Mouse (Mus musculus): ENCODE data around the gene Kctd2. TPM values are rescaled to one million over a fixed set of nuclear protein-coding genes. Genes with fewer than 3 reads are reported as not detected.
A peak's percentile ranks its signal among the peaks of the same experiment; 100 is the strongest.
"Not testable (repeated sequence)": the region's sequence is repeated elsewhere in the genome, so short reads cannot be mapped to it uniquely, and the experiment has no call there.

Gene Kctd2
- polyA plus RNA-seq, 1 experiment from 2014 or later = 20.1 TPM

DNA sequence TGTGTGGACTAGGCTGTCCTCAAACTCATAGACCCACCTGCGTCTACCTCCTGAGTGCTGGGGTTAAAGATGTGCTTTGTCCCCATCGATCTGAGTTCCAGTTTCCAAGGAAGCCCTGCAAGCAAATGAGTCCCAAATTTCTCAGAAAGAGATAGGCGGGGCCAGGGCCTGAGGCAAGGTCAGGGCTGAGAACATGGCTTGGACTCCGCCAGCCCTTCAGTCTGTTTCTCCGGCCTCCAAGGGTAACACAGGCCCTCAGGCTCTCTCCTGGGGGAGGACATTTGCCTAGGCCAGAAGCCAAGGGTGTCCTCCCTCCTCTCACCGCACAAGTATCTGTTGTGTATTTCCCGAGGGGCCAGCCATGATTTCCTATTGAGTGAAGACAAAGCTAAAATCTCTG is 52.3 kb downstream of the Kctd2 start:
- 85% methylated on average over 7 of the region's 7 CpGs for WGBS
- Histone ChIP-seq H3K36me3 (ENCODE audit: control insufficient read depth, insufficient read depth, low read length) (no peaks in the 10 kb centered on the region), H3K4me3 (ENCODE audit: low read depth, low read length) (no peak overlapping the region), H3K9me3 (replicated peaks; ENCODE audit: control insufficient read depth, low read length, poor library complexity, severe bottlenecking) (no peaks in the 10 kb centered on the region), H3K27ac (ENCODE audit: low read length) (no peak overlapping the region), H3K9ac (ENCODE audit: low read depth, low read length) (no peak overlapping the region), H3K4me1 (ENCODE audit: control insufficient read depth, insufficient read depth, low read length) (peaks cover 24% of the 10 kb centered on the region), H3K4me2 (ENCODE audit: low read length) (no peak overlapping the region), H3K27me3 (ENCODE audit: control insufficient read depth, insufficient read depth, low read depth, low read length) (no peaks in the 10 kb centered on the region)
- no peak for ATAC-seq

GRCm38 (mm10) chr11:115473626-115474275 is 53.8 kb downstream of the Kctd2 start:
- H3K9me3 ChIP-seq (replicated peaks; ENCODE audit: control insufficient read depth, low read length, poor library complexity, severe bottlenecking) = no peaks in the 10 kb centered on the region
- no peak overlapping the region for H3K9ac ChIP-seq (ENCODE audit: low read depth, low read length)
- H3K4me1 ChIP-seq (ENCODE audit: control insufficient read depth, insufficient read depth, low read length) = peaks cover 27% of the 10 kb centered on the region
- no peaks in the 10 kb centered on the region for H3K27me3 ChIP-seq (ENCODE audit: control insufficient read depth, insufficient read depth, low read depth, low read length)
- H3K27ac ChIP-seq (ENCODE audit: low read length) = no peak overlapping the region
- no peak; the same call in 1 of the 2 replicates for ATAC-seq
- no peak overlapping the region for H3K4me2 ChIP-seq (ENCODE audit: low read length)
- H3K36me3 ChIP-seq (ENCODE audit: control insufficient read depth, insufficient read depth, low read length) = no peaks in the 10 kb centered on the region
- no peak overlapping the region for H3K4me3 ChIP-seq (ENCODE audit: low read depth, low read length)
- 25% methylated on average over 15 of the region's 15 CpGs for WGBS

DNA sequence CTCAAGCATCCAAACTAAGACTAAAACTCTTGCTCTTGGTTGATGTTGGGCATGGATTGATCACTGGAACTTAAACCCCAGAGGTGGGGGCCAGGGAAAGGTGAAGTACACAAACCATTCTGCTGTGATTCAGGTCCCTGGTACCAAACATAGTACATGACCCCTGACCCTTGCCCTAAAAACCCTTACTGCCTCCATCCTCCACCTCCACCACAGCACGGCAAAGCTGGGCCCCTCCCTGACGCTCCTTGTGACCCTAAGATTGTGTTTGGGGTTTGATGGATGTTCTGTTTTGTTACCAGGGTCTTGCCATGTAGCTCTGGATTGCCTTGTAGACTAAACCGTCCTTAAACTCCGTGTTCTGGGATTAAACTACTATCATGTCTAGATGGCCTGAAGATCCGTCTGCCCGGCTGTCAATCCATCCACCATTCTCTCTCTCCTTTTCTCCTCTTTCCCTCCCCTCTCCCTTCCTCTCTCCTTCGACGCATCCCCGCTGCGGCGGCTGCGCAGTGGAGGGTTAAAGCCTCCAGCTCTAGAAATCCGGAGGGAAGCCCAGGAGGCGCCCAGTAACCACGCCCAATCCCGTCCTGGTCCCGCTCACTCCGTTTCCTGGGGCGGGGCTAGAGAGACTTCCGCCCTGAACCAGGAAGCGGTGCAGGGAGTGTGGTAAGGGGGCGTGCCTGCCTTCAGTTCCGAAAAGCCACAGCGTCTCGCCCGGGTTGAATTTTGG is 55.3 kb downstream of the Kctd2 start, which contains the start of gene Armc7:
TSS of gene Armc7 (plus strand) at position 643 of the 733 bp plus-strand sequence.
- Histone ChIP-seq H3K4me1 (ENCODE audit: control insufficient read depth, insufficient read depth, low read length) (peaks cover 27% of the 10 kb centered on the region), H3K27ac (ENCODE audit: low read length) (peak within 1 kb of the TSS; percentile 82), H3K9me3 (replicated peaks; ENCODE audit: control insufficient read depth, low read length, poor library complexity, severe bottlenecking) (no peaks in the 10 kb centered on the region), H3K9ac (ENCODE audit: low read depth, low read length) (peak within 1 kb of the TSS; percentile 75), H3K4me3 (ENCODE audit: low read depth, low read length) (peak within 1 kb of the TSS; percentile 93), H3K4me2 (ENCODE audit: low read length) (peak within 1 kb of the TSS; percentile 96), H3K27me3 (ENCODE audit: control insufficient read depth, insufficient read depth, low read depth, low read length) (no peaks in the 10 kb centered on the region), H3K36me3 (ENCODE audit: control insufficient read depth, insufficient read depth, low read length) (no peaks in the 10 kb centered on the region)
- 2% methylated on average over 26 of the region's 26 CpGs for WGBS
- peak; percentile 97 for ATAC-seq

- ATAC-seq = peak; percentile 49
- Histone ChIP-seq H3K9me3 (replicated peaks; ENCODE audit: control insufficient read depth, low read length, poor library complexity, severe bottlenecking) (no peaks in the 10 kb centered on the region), H3K4me2 (ENCODE audit: low read length) (peak overlapping the region; percentile 96), H3K27ac (ENCODE audit: low read length) (peak overlapping the region; percentile 82), H3K4me1 (ENCODE audit: control insufficient read depth, insufficient read depth, low read length) (peaks cover 27% of the 10 kb centered on the region), H3K9ac (ENCODE audit: low read depth, low read length) (peak overlapping the region; percentile 75), H3K4me3 (ENCODE audit: low read depth, low read length) (peak overlapping the region; percentile 93), H3K36me3 (ENCODE audit: control insufficient read depth, insufficient read depth, low read length) (no peaks in the 10 kb centered on the region), H3K27me3 (ENCODE audit: control insufficient read depth, insufficient read depth, low read depth, low read length) (no peaks in the 10 kb centered on the region)
- WGBS = 4% methylated on average over 28 of the region's 28 CpGs
These were observed 55.9 kb downstream of the Kctd2 start for GRCm38 (mm10) chr11:115475758-115476237.

GRCm38 (mm10) chr11:115476630-115477029 is 56.7 kb downstream of the Kctd2 start:
- not testable (repeated sequence) for H3K9me3 ChIP-seq (replicated peaks; ENCODE audit: control insufficient read depth, low read length, poor library complexity, severe bottlenecking); H3K27ac ChIP-seq (ENCODE audit: low read length); ATAC-seq; H3K27me3 ChIP-seq (ENCODE audit: control insufficient read depth, insufficient read depth, low read depth, low read length); H3K4me3 ChIP-seq (ENCODE audit: low read depth, low read length); H3K36me3 ChIP-seq (ENCODE audit: control insufficient read depth, insufficient read depth, low read length)
- peaks cover 27% of the 10 kb centered on the region for H3K4me1 ChIP-seq (ENCODE audit: control insufficient read depth, insufficient read depth, low read length)
- 83% methylated on average over 4 of the region's 4 CpGs for WGBS
- peak overlapping the region; percentile 96 for H3K4me2 ChIP-seq (ENCODE audit: low read length)
- H3K9ac ChIP-seq (ENCODE audit: low read depth, low read length) = 0 out of 2 replicates have a peak overlapping the region, but pooled peaks have one; percentile 75

GRCm38 (mm10) chr11:115477388-115477787 is 57.5 kb downstream of the Kctd2 start:
- not testable (repeated sequence) for ATAC-seq; H3K4me3 ChIP-seq (ENCODE audit: low read depth, low read length); H3K36me3 ChIP-seq (ENCODE audit: control insufficient read depth, insufficient read depth, low read length); H3K9me3 ChIP-seq (replicated peaks; ENCODE audit: control insufficient read depth, low read length, poor library complexity, severe bottlenecking); H3K27me3 ChIP-seq (ENCODE audit: control insufficient read depth, insufficient read depth, low read depth, low read length); H3K27ac ChIP-seq (ENCODE audit: low read length)
- H3K4me2 ChIP-seq (ENCODE audit: low read length) = peak overlapping the region; percentile 96; the same call in 1 of the 2 replicates
- H3K9ac ChIP-seq (ENCODE audit: low read depth, low read length) = 0 out of 2 replicates have a peak overlapping the region, but pooled peaks have one; percentile 31
- 87% methylated on average over 7 of the region's 7 CpGs for WGBS
- peaks cover 27% of the 10 kb centered on the region for H3K4me1 ChIP-seq (ENCODE audit: control insufficient read depth, insufficient read depth, low read length)

DNA sequence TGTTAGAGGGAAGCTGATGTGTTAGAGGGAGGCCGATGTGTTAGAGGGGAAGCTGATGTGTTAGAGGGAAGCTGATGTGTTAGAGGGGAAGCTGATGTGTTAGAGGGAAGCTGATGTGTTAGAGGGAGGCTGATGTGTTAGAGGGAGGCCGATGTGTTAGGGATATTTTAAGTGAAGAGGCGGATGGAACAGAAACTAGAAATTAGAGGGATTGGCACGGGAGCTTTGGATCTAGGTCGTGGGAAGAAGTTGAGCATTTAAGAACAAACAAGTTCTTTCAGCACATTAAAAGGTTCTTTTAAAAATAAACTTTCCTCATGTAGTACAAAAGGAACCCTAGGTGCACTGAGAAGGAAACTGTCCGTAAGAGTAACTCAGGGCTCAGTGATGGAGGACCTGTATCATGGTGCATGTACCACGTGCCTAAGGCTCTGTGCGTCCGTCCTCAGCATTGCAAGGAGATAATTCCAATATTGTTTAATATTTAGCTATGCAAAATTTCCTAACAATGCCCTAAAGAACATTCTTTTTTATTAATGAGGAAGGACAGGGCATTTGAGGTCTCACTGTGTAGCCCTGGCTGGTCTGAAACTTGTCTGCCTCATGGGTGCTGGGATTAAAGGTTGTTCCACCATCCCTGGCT is 58.5 kb downstream of the Kctd2 start:
- H3K36me3 ChIP-seq (ENCODE audit: control insufficient read depth, insufficient read depth, low read length) = no peaks in the 10 kb centered on the region
- no peak overlapping the region for H3K27ac ChIP-seq (ENCODE audit: low read length)
- no peak overlapping the region for H3K4me3 ChIP-seq (ENCODE audit: low read depth, low read length)
- H3K27me3 ChIP-seq (ENCODE audit: control insufficient read depth, insufficient read depth, low read depth, low read length) = no peaks in the 10 kb centered on the region
- ATAC-seq = no peak
- H3K4me2 ChIP-seq (ENCODE audit: low read length) = no peak overlapping the region
- WGBS = 89% methylated on average over 9 of the region's 9 CpGs
- no peaks in the 10 kb centered on the region for H3K9me3 ChIP-seq (replicated peaks; ENCODE audit: control insufficient read depth, low read length, poor library complexity, severe bottlenecking)
- H3K4me1 ChIP-seq (ENCODE audit: control insufficient read depth, insufficient read depth, low read length) = peaks cover 27% of the 10 kb centered on the region
- H3K9ac ChIP-seq (ENCODE audit: low read depth, low read length) = no peak overlapping the region

Measured in midbrain, embryonic 16.5 days (tissue).